Mouse (Mus musculus): Measurements from ENCODE around the gene Epn2. TPM values are rescaled to one million over a fixed set of nuclear protein-coding genes. Genes with fewer than 3 reads are reported as not detected.

Epn2 gene
- polyA plus RNA-seq, 1 experiment = 7.3 TPM

DNA sequence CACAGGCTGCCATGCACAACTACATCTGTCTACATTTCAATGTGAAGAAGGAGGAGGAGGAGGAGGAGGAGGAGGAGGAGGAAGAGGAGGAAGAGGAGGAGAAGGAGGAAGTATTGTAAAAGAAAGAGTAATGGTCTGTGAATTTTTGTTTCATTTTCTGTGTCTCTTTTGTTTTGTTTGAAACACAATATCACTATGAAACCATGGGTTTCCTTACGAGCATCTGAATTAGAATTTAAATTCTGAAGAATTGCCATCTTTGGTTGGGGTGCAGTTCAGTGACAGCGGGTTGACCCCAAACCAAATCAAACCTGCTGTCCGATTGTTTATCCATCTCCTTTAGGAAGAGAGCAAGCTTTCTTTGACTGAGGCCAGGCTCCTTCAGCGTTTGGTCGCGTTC, 39.9 kb upstream of the Epn2 start:
- no peak overlapping the region for H3K27ac ChIP-seq (ENCODE audit: control insufficient read depth, insufficient read depth, low read length)

GRCm38 (mm10) chr11:61618571-61618970, 39.1 kb upstream of the Epn2 start:
- Histone ChIP-seq H3K36me3 (ENCODE audit: control insufficient read depth, insufficient read depth, low read length) (no peaks in the 10 kb centered on the region), H3K4me3 (ENCODE audit: control insufficient read depth, insufficient read depth, low read length) (no peak overlapping the region), H3K27ac (ENCODE audit: control insufficient read depth, insufficient read depth, low read length) (no peak overlapping the region), H3K27me3 (ENCODE audit: control insufficient read depth, insufficient read depth, low read length) (peaks cover 2% of the 10 kb centered on the region; the same call in 1 of the 2 replicates), H3K4me1 (replicated peaks; ENCODE audit: control insufficient read depth, insufficient read depth, low read length) (no peaks in the 10 kb centered on the region)
- TF ChIP-seq CTCF (IDR thresholded peaks at IDR 0.05; ENCODE audit: borderline replicate concordance, control insufficient read depth, extremely low read depth, insufficient read depth, low read length, poor library complexity) = no peak
- TF ChIP-seq POLR2A (IDR thresholded peaks at IDR 0.05; ENCODE audit: control insufficient read depth, extremely low read depth, insufficient read depth, low read length, poor library complexity) = no peak
- DNase-seq = no peak
- WGBS = 92% methylated on average over 8 of the region's 8 CpGs

More for the DNA sequence above, 39.9 kb upstream of the Epn2 start:
- WGBS = 20% methylated on average over 6 of the region's 6 CpGs
- TF ChIP-seq CTCF (IDR thresholded peaks at IDR 0.05; ENCODE audit: borderline replicate concordance, control insufficient read depth, extremely low read depth, insufficient read depth, low read length, poor library complexity) (no peak), POLR2A (IDR thresholded peaks at IDR 0.05; ENCODE audit: control insufficient read depth, extremely low read depth, insufficient read depth, low read length, poor library complexity) (no peak)
- no peak for DNase-seq
- Histone ChIP-seq H3K4me3 (ENCODE audit: control insufficient read depth, insufficient read depth, low read length) (no peak overlapping the region), H3K36me3 (ENCODE audit: control insufficient read depth, insufficient read depth, low read length) (no peaks in the 10 kb centered on the region), H3K4me1 (replicated peaks; ENCODE audit: control insufficient read depth, insufficient read depth, low read length) (no peaks in the 10 kb centered on the region), H3K27me3 (ENCODE audit: control insufficient read depth, insufficient read depth, low read length) (peaks cover 2% of the 10 kb centered on the region; the same call in 1 of the 2 replicates)

- Histone ChIP-seq H3K4me3 (ENCODE audit: control insufficient read depth, insufficient read depth, low read length) (no peak overlapping the region), H3K36me3 (ENCODE audit: control insufficient read depth, insufficient read depth, low read length) (no peaks in the 10 kb centered on the region), H3K27ac (ENCODE audit: control insufficient read depth, insufficient read depth, low read length) (no peak overlapping the region), H3K27me3 (ENCODE audit: control insufficient read depth, insufficient read depth, low read length) (peaks cover 2% of the 10 kb centered on the region; the same call in 1 of the 2 replicates), H3K4me1 (replicated peaks; ENCODE audit: control insufficient read depth, insufficient read depth, low read length) (no peaks in the 10 kb centered on the region)
- TF ChIP-seq CTCF (IDR thresholded peaks at IDR 0.05; ENCODE audit: borderline replicate concordance, control insufficient read depth, extremely low read depth, insufficient read depth, low read length, poor library complexity) (no peak), POLR2A (IDR thresholded peaks at IDR 0.05; ENCODE audit: control insufficient read depth, extremely low read depth, insufficient read depth, low read length, poor library complexity) (no peak)
- DNase-seq = no peak
- WGBS = 89% methylated on average over 8 of the region's 8 CpGs
Observed at GRCm38 (mm10) chr11:61618131-61618530, 38.6 kb upstream of the Epn2 start.

DNA sequence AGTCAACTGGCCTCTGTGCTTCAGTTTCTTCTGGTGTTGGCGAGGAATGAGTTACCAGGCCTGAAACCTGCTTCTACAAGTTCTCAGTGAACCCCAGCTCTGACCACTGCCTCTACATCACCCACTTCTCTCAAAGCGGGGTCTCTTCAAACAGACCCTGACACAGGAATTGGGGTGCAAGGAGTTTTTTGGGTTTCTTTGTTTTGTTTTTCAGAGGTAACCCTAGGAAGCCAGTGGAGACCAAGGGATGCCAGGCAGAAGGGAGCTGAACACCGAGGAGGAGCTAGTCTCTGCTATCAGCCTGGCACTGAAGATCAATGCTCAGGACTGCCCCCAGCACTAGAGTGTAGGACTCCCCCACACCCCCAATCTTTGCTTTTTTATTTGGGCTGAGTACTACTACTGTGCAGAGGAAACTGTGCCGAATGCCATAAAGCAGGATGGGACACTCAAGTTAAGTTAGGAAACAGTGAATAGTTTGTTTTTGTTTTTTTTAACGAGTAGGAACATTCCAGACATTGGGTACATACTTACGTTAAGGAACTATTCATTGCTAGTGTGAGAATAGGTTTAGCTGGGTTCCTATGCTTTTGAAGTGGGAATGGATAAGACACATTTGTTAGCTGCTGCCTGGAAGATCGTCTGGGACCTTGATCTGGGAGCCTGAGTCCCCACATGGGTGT, 37.9 kb upstream of the Epn2 start:
- Histone ChIP-seq H3K27me3 (ENCODE audit: control insufficient read depth, insufficient read depth, low read length) (peaks cover 2% of the 10 kb centered on the region; the same call in 1 of the 2 replicates), H3K4me3 (ENCODE audit: control insufficient read depth, insufficient read depth, low read length) (no peak overlapping the region), H3K27ac (ENCODE audit: control insufficient read depth, insufficient read depth, low read length) (no peak overlapping the region), H3K36me3 (ENCODE audit: control insufficient read depth, insufficient read depth, low read length) (no peaks in the 10 kb centered on the region), H3K4me1 (replicated peaks; ENCODE audit: control insufficient read depth, insufficient read depth, low read length) (no peaks in the 10 kb centered on the region)
- WGBS = 65% methylated on average over 7 of the region's 7 CpGs
- TF ChIP-seq POLR2A (IDR thresholded peaks at IDR 0.05; ENCODE audit: control insufficient read depth, extremely low read depth, insufficient read depth, low read length, poor library complexity) = no peak
- TF ChIP-seq CTCF (IDR thresholded peaks at IDR 0.05; ENCODE audit: borderline replicate concordance, control insufficient read depth, extremely low read depth, insufficient read depth, low read length, poor library complexity) = no peak
- DNase-seq = no peak

GRCm38 (mm10) chr11:61616523-61617292, 37.2 kb upstream of the Epn2 start:
- Histone ChIP-seq H3K27me3 (ENCODE audit: control insufficient read depth, insufficient read depth, low read length) (peaks cover 2% of the 10 kb centered on the region; the same call in 1 of the 2 replicates), H3K4me1 (replicated peaks; ENCODE audit: control insufficient read depth, insufficient read depth, low read length) (no peaks in the 10 kb centered on the region), H3K36me3 (ENCODE audit: control insufficient read depth, insufficient read depth, low read length) (no peaks in the 10 kb centered on the region), H3K4me3 (ENCODE audit: control insufficient read depth, insufficient read depth, low read length) (no peak overlapping the region), H3K27ac (ENCODE audit: control insufficient read depth, insufficient read depth, low read length) (no peak overlapping the region)
- 63% methylated on average over 9 of the region's 9 CpGs for WGBS
- DNase-seq = no peak
- TF ChIP-seq CTCF (IDR thresholded peaks at IDR 0.05; ENCODE audit: borderline replicate concordance, control insufficient read depth, extremely low read depth, insufficient read depth, low read length, poor library complexity) (no peak), POLR2A (IDR thresholded peaks at IDR 0.05; ENCODE audit: control insufficient read depth, extremely low read depth, insufficient read depth, low read length, poor library complexity) (no peak)

- no peak for DNase-seq
- no peak for TF ChIP-seq POLR2A (IDR thresholded peaks at IDR 0.05; ENCODE audit: control insufficient read depth, extremely low read depth, insufficient read depth, low read length, poor library complexity)
- no peak for TF ChIP-seq CTCF (IDR thresholded peaks at IDR 0.05; ENCODE audit: borderline replicate concordance, control insufficient read depth, extremely low read depth, insufficient read depth, low read length, poor library complexity)
- WGBS = 21% methylated on average over 18 of the region's 22 CpGs
- H3K27me3 ChIP-seq (ENCODE audit: control insufficient read depth, insufficient read depth, low read length) = peaks cover 2% of the 10 kb centered on the region; the same call in 1 of the 2 replicates
- no peaks in the 10 kb centered on the region for H3K36me3 ChIP-seq (ENCODE audit: control insufficient read depth, insufficient read depth, low read length)
- H3K27ac ChIP-seq (ENCODE audit: control insufficient read depth, insufficient read depth, low read length) = no peak overlapping the region
- no peak overlapping the region for H3K4me3 ChIP-seq (ENCODE audit: control insufficient read depth, insufficient read depth, low read length)
- no peaks in the 10 kb centered on the region for H3K4me1 ChIP-seq (replicated peaks; ENCODE audit: control insufficient read depth, insufficient read depth, low read length)
Observed at GRCm38 (mm10) chr11:61615686-61616522, 36.4 kb upstream of the Epn2 start.
